Mouse (Mus musculus) MEL (cell line): ENCODE data around the gene Pdgfc.

Source experiments
- CTCF ChIP-seq, 3 experiments: IDR thresholded peaks in 2 of 3; conservative IDR thresholded peaks in 1 of 3; 2 replicates each; pipeline ENCODE4 v1.5.1; 2011 to 2012; ENCODE audit warnings: low read length in 3 of 3, low read depth in 2 of 3, mild to moderate bottlenecking in 2 of 3, improper control_type of control experiment in 1 of 3, inconsistent platforms in 1 of 3, mixed read lengths in 1 of 3, moderate library complexity in 1 of 3; ENCODE audit not compliant: control insufficient read depth in 1 of 3, insufficient read depth in 1 of 3, poor library complexity in 1 of 3, severe bottlenecking in 1 of 3
- MXI1 ChIP-seq: IDR thresholded peaks from 2 replicates; pipeline ENCODE4 v1.6.1; 2011; ENCODE audit warnings: mild to moderate bottlenecking, low read depth, low read length, improper control_type of control experiment
- ZC3H11A ChIP-seq: IDR thresholded peaks from 2 replicates; pipeline ENCODE4 v1.6.1; 2012; ENCODE audit warnings: low read depth, mild to moderate bottlenecking, inconsistent platforms, low read length, improper control_type of control experiment

DNA sequence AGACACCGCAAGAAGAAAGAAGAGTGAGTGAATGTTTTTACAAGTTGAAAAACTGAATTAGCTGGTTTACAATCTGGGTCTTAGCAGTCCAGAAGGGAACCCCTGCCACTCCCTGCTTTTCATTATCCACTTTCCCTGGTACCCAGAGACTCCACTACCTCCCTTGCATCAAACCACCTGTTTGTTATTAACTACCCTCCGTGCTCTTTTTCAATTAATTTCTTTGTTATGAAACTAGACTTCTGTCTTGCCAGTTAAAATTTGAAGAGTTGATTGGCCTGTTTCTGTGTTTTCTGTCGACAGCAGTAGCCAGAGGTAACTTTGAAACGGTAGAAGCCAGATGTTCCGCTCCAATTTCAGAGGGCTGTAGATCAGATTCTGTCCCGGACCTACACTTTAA lies 207.4 kb downstream of the Pdgfc start:
- TF ChIP-seq ZC3H11A (no peak), MXI1 (no peak), CTCF (IDR thresholded peaks at IDR 0.05 in 2 of 3, conservative IDR thresholded peaks at IDR 0.05 in 1 of 3; ENCODE audit: control insufficient read depth in 1 of 3, insufficient read depth in 1 of 3, low read depth in 2 of 3, low read length in 3 of 3, poor library complexity in 1 of 3, severe bottlenecking in 1 of 3) (no peak)
